Mouse (Mus musculus) ES-E14 (cell line): ENCODE results near the gene Slc25a5.

Experiments
- CHD2 ChIP-seq: IDR thresholded peaks from 2 replicates; pipeline ENCODE4 v1.6.1; 2014; ENCODE audit warnings: mild to moderate bottlenecking, low read depth, low read length, inconsistent platforms
- HCFC1 ChIP-seq: IDR thresholded peaks from 2 replicates; pipeline ENCODE4 v1.6.1; 2012; ENCODE audit warnings: low read length, inconsistent platforms, borderline replicate concordance; ENCODE audit not compliant: insufficient read depth
- ZNF384 ChIP-seq: IDR thresholded peaks from 2 replicates; pipeline ENCODE4 v1.6.1; 2012; ENCODE audit warnings: low read depth, low read length, inconsistent platforms

- TF ChIP-seq ZNF384 (no peak), CHD2 (no peak), HCFC1 (no peak)
Observed at GRCm38 (mm10) chrX:36815022-36815421, 19.6 kb downstream of the Slc25a5 start.
